Mouse (Mus musculus): Measurements from ENCODE around the gene Lin37. TPM values are rescaled to one million over a fixed set of nuclear protein-coding genes. Genes with fewer than 3 reads are reported as not detected.

Lin37 gene
- polyA plus RNA-seq, 1 experiment from 2014 or later, result 38.6 TPM

DNA sequence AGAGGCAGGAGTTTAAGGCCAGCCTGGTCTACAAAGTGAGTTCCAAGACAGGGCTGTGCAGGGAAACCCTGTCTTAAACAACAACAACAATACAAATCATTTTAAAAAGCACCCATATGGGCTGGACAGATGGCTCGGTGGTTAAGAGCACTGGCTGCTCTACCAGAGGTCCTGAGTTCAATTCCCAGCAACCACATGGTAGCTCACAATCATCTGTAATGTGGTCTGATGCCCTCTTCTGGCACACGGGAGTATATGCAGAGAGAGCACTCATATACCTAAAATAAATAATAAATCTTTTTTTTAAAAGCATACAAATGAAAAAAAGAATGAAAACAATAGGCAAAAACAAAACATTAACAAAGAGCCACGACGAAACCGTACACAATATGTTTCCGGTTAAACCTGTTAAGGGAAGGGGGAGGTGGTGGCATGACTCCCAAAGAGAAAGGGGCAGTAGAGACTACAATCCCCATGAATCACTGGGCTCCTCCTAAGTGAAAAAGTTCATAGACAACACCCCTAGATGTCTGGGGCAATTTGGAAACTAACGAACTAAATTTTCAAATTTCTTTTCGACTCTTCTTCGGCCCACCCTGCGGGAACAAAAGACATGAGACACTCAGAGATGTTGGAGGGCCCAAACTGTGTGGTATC is 8.1 kb downstream of the Lin37 start:
- H3K4me2 ChIP-seq (replicated peaks; ENCODE audit: low read depth, low read length), result peak overlapping the region; percentile 97
- H3K4me3 ChIP-seq (ENCODE audit: low read depth, low read length), result peak overlapping the region; percentile 69
- peaks cover 12% of the 10 kb centered on the region; the same call in 1 of the 2 replicates for H3K36me3 ChIP-seq (ENCODE audit: insufficient read depth, low read length)
- ATAC-seq, result peak; percentile 76
- 1% methylated on average over 10 of the region's 10 CpGs for WGBS
- H3K4me1 ChIP-seq (ENCODE audit: insufficient read depth, low read depth, low read length), result peaks cover 15% of the 10 kb centered on the region; the same call in 1 of the 2 replicates
- no peaks in the 10 kb centered on the region for H3K27me3 ChIP-seq (replicated peaks; ENCODE audit: insufficient read depth, low read length)
- TF ChIP-seq CTCF (IDR thresholded peaks at IDR 0.05) (peak; percentile 69), EP300 (IDR thresholded peaks at IDR 0.05) (no peak; the same call in 1 of the 2 replicates)
- no peaks in the 10 kb centered on the region for H3K9me3 ChIP-seq (ENCODE audit: low read length)
- peak; percentile 93 for DNase-seq (ENCODE audit: low spot score)
- H3K27ac ChIP-seq (ENCODE audit: low read length), result peak overlapping the region; percentile 89
- peak overlapping the region; percentile 45 for H3K9ac ChIP-seq (replicated peaks; ENCODE audit: low read depth)

DNA sequence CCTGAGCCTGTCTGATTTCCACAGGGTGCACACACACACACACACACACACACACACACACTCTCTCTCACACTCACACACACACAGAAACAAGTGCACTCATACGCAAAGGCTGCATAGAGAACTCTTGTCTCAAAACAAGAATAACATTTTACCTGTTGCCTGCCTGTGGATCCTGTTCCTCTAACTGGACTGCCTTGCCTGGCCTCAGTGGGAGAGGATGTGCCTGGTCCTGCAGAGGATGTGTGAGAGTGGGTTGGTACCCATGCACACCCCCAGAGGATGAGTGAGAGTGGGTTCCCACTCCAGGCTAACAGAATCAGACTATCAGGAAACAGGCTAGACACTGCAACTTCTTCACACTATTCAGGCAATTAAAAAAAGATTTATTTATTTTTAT is 9.0 kb downstream of the Lin37 start:
- WGBS, result 100% methylated on average over 1 of the region's 1 CpGs
- Histone ChIP-seq H3K9me3 (ENCODE audit: low read length) (no peaks in the 10 kb centered on the region), H3K9ac (replicated peaks; ENCODE audit: low read depth) (no peak overlapping the region), H3K27ac (ENCODE audit: low read length) (no peak overlapping the region), H3K4me3 (ENCODE audit: low read depth, low read length) (no peak overlapping the region), H3K4me2 (replicated peaks; ENCODE audit: low read depth, low read length) (no peak overlapping the region), H3K27me3 (replicated peaks; ENCODE audit: insufficient read depth, low read length) (no peaks in the 10 kb centered on the region), H3K36me3 (ENCODE audit: insufficient read depth, low read length) (peaks cover 6% of the 10 kb centered on the region; the same call in 1 of the 2 replicates), H3K4me1 (ENCODE audit: insufficient read depth, low read depth, low read length) (peaks cover 15% of the 10 kb centered on the region; the same call in 1 of the 2 replicates)
- no peak for DNase-seq (ENCODE audit: low spot score)
- no peak for ATAC-seq
- no peak for TF ChIP-seq EP300 (IDR thresholded peaks at IDR 0.05)
- no peak for TF ChIP-seq CTCF (IDR thresholded peaks at IDR 0.05)

DNA sequence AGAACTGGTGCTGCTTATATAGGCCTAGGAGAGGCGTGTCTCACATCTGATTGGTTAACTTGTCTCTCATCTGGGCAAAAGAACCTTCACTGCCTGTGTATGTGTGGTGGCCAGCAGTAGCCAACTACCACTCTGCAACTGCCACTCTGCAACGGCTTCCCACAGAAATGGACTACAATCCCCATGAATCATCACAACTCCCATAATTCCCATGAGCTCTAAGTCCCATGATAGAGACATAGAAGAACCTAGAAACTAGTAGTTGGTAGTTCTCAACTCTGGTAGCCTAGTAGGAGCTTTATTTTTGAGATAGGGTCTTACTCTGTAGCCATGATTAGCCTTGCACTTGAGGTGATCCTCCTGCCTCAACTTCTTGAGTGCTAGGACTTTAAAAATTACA is 9.8 kb downstream of the Lin37 start:
- DNase-seq (ENCODE audit: low spot score), result no peak
- ATAC-seq, result no peak
- H3K36me3 ChIP-seq (ENCODE audit: insufficient read depth, low read length), result no peaks in the 10 kb centered on the region

DNA sequence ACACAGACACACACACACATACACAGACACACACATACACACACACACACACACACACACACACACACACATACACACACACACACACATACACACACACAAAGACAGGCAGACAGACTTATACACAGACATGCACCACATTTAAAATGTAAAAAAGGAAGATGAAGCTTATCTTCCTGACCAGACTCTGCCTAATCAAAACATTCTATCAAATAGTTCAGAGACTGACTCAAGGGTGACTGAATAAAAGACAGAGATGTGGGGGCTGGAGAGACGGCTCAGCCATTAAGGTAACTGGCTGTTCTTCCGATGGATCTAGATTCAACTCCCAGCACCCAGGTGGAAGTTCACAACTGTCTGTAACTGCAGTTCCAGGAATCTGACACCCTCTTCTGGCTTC is 15.3 kb downstream of the Lin37 start:
- DNase-seq (ENCODE audit: low spot score) (no peak), ATAC-seq (no peak)
- Histone ChIP-seq H3K27ac (ENCODE audit: low read length) (no peak overlapping the region), H3K9ac (replicated peaks; ENCODE audit: low read depth) (no peak overlapping the region), H3K9me3 (ENCODE audit: low read length) (no peaks in the 10 kb centered on the region), H3K36me3 (ENCODE audit: insufficient read depth, low read length) (no peaks in the 10 kb centered on the region; the same call in 1 of the 2 replicates), H3K4me3 (ENCODE audit: low read depth, low read length) (no peak overlapping the region), H3K4me2 (replicated peaks; ENCODE audit: low read depth, low read length) (no peak overlapping the region), H3K4me1 (ENCODE audit: insufficient read depth, low read depth, low read length) (no peaks in the 10 kb centered on the region), H3K27me3 (replicated peaks; ENCODE audit: insufficient read depth, low read length) (no peaks in the 10 kb centered on the region)
- WGBS, result 85% methylated on average over 2 of the region's 2 CpGs
- TF ChIP-seq CTCF (IDR thresholded peaks at IDR 0.05), result no peak
- TF ChIP-seq EP300 (IDR thresholded peaks at IDR 0.05), result no peak

More for the DNA sequence above, 9.8 kb downstream of the Lin37 start:
- Histone ChIP-seq H3K27ac (ENCODE audit: low read length) (no peak overlapping the region), H3K4me2 (replicated peaks; ENCODE audit: low read depth, low read length) (no peak overlapping the region), H3K9me3 (ENCODE audit: low read length) (no peaks in the 10 kb centered on the region), H3K9ac (replicated peaks; ENCODE audit: low read depth) (no peak overlapping the region), H3K27me3 (replicated peaks; ENCODE audit: insufficient read depth, low read length) (no peaks in the 10 kb centered on the region), H3K4me1 (ENCODE audit: insufficient read depth, low read depth, low read length) (peaks cover 15% of the 10 kb centered on the region; the same call in 1 of the 2 replicates), H3K4me3 (ENCODE audit: low read depth, low read length) (no peak overlapping the region)
- TF ChIP-seq EP300 (IDR thresholded peaks at IDR 0.05) (no peak), CTCF (IDR thresholded peaks at IDR 0.05) (no peak)
- WGBS, result 62% methylated on average over 1 of the region's 2 CpGs

DNA sequence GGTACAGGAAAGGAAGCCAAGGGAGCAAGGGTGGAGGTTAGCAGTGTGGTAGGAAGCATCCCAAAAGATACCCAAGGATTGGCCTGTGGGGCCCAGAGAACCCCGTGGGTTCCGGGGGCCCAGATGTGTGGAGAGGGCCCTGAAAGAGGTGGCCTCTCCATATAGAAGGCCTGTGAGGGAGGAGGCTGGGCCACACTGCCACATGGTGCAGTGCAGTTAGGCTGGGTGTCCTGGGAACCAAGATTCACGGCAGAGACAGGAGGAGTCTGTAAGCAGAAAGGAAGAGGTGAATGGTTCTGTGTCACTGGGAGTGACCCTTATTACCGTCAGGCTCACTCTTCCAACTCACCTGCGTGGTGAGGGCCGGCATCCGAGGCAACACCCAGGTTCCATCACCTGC is 19.1 kb downstream of the Lin37 start:
- Histone ChIP-seq H3K9me3 (ENCODE audit: low read length) (no peaks in the 10 kb centered on the region), H3K4me3 (ENCODE audit: low read depth, low read length) (no peak overlapping the region), H3K36me3 (ENCODE audit: insufficient read depth, low read length) (no peaks in the 10 kb centered on the region; the same call in 1 of the 2 replicates), H3K9ac (replicated peaks; ENCODE audit: low read depth) (no peak overlapping the region), H3K4me2 (replicated peaks; ENCODE audit: low read depth, low read length) (no peak overlapping the region), H3K4me1 (ENCODE audit: insufficient read depth, low read depth, low read length) (no peaks in the 10 kb centered on the region), H3K27ac (ENCODE audit: low read length) (no peak overlapping the region), H3K27me3 (replicated peaks; ENCODE audit: insufficient read depth, low read length) (no peaks in the 10 kb centered on the region)
- ATAC-seq (no peak), DNase-seq (ENCODE audit: low spot score) (no peak)
- TF ChIP-seq CTCF (IDR thresholded peaks at IDR 0.05), result no peak
- TF ChIP-seq EP300 (IDR thresholded peaks at IDR 0.05), result no peak
- WGBS, result 88% methylated on average over 7 of the region's 7 CpGs

DNA sequence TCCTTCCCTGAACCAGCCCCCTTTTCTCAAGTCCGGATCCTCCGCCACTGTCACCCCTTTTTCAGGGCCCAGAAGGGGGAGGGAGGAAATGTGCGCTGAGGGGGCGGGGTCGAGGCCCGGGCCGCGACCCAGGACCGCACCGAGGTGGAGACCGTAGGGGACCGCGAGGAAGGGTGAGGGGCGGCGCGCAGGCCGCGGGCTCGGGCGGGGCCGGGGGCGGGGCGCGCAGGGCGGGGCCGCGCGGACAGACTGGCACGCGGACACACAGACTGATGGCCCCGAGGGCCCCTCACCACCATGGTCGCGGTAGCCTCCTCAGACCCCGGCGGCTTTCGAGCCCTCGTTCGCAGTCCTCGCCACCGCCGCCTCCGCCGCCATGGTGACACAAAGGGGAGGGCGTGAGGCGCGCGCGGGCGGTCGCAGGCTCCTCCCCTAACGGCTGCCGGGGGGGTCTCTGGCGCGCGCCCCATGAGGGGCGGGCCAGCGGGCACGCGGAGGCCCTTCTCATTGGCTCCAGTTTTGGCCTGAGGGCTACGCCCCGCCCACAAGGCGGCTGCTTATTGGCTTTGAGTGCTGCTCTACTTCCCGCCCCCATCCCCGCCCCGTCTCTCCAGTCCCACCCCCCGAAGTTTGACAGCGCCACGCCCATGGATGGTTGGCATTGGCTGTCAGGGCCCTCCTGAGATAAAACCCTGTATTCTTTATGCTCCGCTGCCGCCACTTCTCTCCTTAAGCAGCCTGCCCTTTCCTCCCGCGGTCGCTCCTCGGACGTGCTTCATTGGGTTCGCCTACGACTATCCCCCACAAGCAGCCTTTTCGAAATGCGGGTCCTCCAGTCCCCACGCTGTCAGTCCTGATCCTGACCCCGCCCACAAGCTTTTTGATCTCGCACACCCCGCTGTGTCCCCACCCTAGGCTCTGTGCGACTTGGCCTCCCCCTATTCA is 24.7 kb downstream of the Lin37 start, which contains the start of gene Arhgap33:
Gene Arhgap33, minus strand, starts transcription at position 428 of the 945 bp plus-strand sequence.
- no peak within 1 kb of the TSS for H3K27ac ChIP-seq (ENCODE audit: low read length)
- no peaks in the 10 kb centered on the region for H3K27me3 ChIP-seq (replicated peaks; ENCODE audit: insufficient read depth, low read length)
- peak; percentile 99 for ATAC-seq
- H3K4me1 ChIP-seq (ENCODE audit: insufficient read depth, low read depth, low read length), result no peaks in the 10 kb centered on the region
- no peak within 1 kb of the TSS for H3K9ac ChIP-seq (replicated peaks; ENCODE audit: low read depth)
- no peaks in the 10 kb centered on the region for H3K9me3 ChIP-seq (ENCODE audit: low read length)
- H3K4me2 ChIP-seq (replicated peaks; ENCODE audit: low read depth, low read length), result peak within 1 kb of the TSS; percentile 98
- WGBS, result 2% methylated on average over 29 of the region's 84 CpGs
- H3K4me3 ChIP-seq (ENCODE audit: low read depth, low read length), result peak within 1 kb of the TSS; percentile 74
- TF ChIP-seq EP300 (IDR thresholded peaks at IDR 0.05) (no peak), CTCF (IDR thresholded peaks at IDR 0.05) (no peak)
- DNase-seq (ENCODE audit: low spot score), result peak; percentile 97
- H3K36me3 ChIP-seq (ENCODE audit: insufficient read depth, low read length), result peaks cover 7% of the 10 kb centered on the region; the same call in 1 of the 2 replicates
